Mouse (Mus musculus) layer of hippocampus, postnatal 10 days (tissue): ENCODE measurements around the gene Trmt112. TPM values are rescaled to one million over a fixed set of nuclear protein-coding genes. Genes with fewer than 3 reads are reported as not detected.

Experiments
- DNase-seq, 2 experiments: peaks; one replicate each; pipeline ENCODE4 v3.0.0; 2021; ENCODE audit warnings: low spot score in 2 of 2
- total RNA-seq, 2 experiments: library from RNA; stranded (reverse); gene quantifications; 2 replicates each; pipeline ENCODE4 v1.2.3; 2021

Gene Trmt112
- total RNA-seq, 2 experiments from 2014 or later, result 42.4 to 44.5 TPM

GRCm38 (mm10) chr19:6907811-6908540 is 1.5 kb upstream of the Trmt112 start:
- DNase-seq, result no peak

GRCm38 (mm10) chr19:6909021-6909420 is 477 bp upstream of the Trmt112 start:
- no peak for DNase-seq

- DNase-seq, result peak in 1 of 2 experiments; percentile 45
Observed at GRCm38 (mm10) chr19:6910306-6910705, 808 bp downstream of the Trmt112 start.

- DNase-seq, result no peak
Observed at GRCm38 (mm10) chr19:6911101-6912074, 1.9 kb downstream of the Trmt112 start.

- DNase-seq, result no peak
Observed at GRCm38 (mm10) chr19:6912205-6912970, 2.9 kb downstream of the Trmt112 start.

- no peak for DNase-seq
Observed at GRCm38 (mm10) chr19:6913036-6913435, 3.5 kb downstream of the Trmt112 start.

GRCm38 (mm10) chr19:6913991-6914390 is 4.5 kb downstream of the Trmt112 start:
- DNase-seq, result no peak

GRCm38 (mm10) chr19:6914540-6914939 is 5.0 kb downstream of the Trmt112 start:
- no peak for DNase-seq

GRCm38 (mm10) chr19:6915276-6915675 is 5.8 kb downstream of the Trmt112 start:
- DNase-seq, result no peak

GRCm38 (mm10) chr19:6916496-6916895 is 7.0 kb downstream of the Trmt112 start:
- no peak for DNase-seq

GRCm38 (mm10) chr19:6918321-6918720 is 8.8 kb downstream of the Trmt112 start:
- DNase-seq, result no peak

GRCm38 (mm10) chr19:6919431-6919830 is 9.9 kb downstream of the Trmt112 start:
- DNase-seq, result no peak

- DNase-seq, result no peak
Observed at GRCm38 (mm10) chr19:6919876-6920740, 10.6 kb downstream of the Trmt112 start.

- DNase-seq, result peak in 1 of 2 experiments; percentile 67
Observed at GRCm38 (mm10) chr19:6920741-6921636, 11.5 kb downstream of the Trmt112 start.

GRCm38 (mm10) chr19:6921647-6922567 is 12.4 kb downstream of the Trmt112 start, which contains the start of gene Esrra:
Gene Esrra, minus strand, starts transcription at chr19:6921813.
- DNase-seq, result peak; percentile 99

GRCm38 (mm10) chr19:6922901-6923735 is 13.6 kb downstream of the Trmt112 start:
- DNase-seq, result no peak
